Mouse (Mus musculus) forebrain, embryonic 15.5 days (tissue): ENCODE data around the gene Eif2s2. TPM values are rescaled to one million over a fixed set of nuclear protein-coding genes. Genes with fewer than 3 reads are reported as not detected.

Experiments
- ATAC-seq: fragments of 200-750 bp; cut with Nextera tagmentation; replicated peaks from 2 replicates; pipeline ENCODE4 v1.8.0; 2017; ENCODE audit warnings: mild to moderate bottlenecking, moderate TSS enrichment, moderate library complexity
- H3K27ac ChIP-seq: fragments of 300-500 bp; sonication (generic); replicated peaks from 2 replicates; pipeline ENCODE4 v1.5.1; 2015; ENCODE audit warnings: mild to moderate bottlenecking, inconsistent platforms
- H3K27me3 ChIP-seq: fragments of 300-500 bp; sonication (generic); 2 replicates; pipeline ENCODE4 v1.6.1; 2015; ENCODE audit warnings: inconsistent platforms
- H3K36me3 ChIP-seq: fragments of 300-500 bp; sonication (generic); 2 replicates; pipeline ENCODE4 v1.6.1; 2015; ENCODE audit warnings: mild to moderate bottlenecking, inconsistent platforms
- H3K4me1 ChIP-seq: fragments of 300-500 bp; sonication (generic); 2 replicates; pipeline ENCODE4 v1.6.1; 2015; ENCODE audit warnings: inconsistent platforms
- H3K4me2 ChIP-seq: fragments of 300-500 bp; sonication (generic); replicated peaks from 2 replicates; pipeline ENCODE4 v1.6.1; 2015; ENCODE audit warnings: mild to moderate bottlenecking, inconsistent platforms
- H3K4me3 ChIP-seq: fragments of 300-500 bp; sonication (generic); 2 replicates; pipeline ENCODE4 v1.5.1; 2015; ENCODE audit warnings: mild to moderate bottlenecking, inconsistent platforms
- H3K9ac ChIP-seq: fragments of 300-500 bp; sonication (generic); replicated peaks from 2 replicates; pipeline ENCODE4 v1.6.1; 2015; ENCODE audit warnings: mild to moderate bottlenecking, inconsistent platforms
- H3K9me3 ChIP-seq: fragments of 300-500 bp; sonication (generic); 2 replicates; pipeline ENCODE4 v1.6.1; 2016; ENCODE audit warnings: inconsistent platforms
- WGBS: fragments of 180-500 bp; shearing (Covaris S2); methylation state at CpG from one replicate; pipeline ENCODE4 v1.1.7; 2015; ENCODE audit warnings: mixed read lengths; 5-methylcytosine and 5-hydroxymethylcytosine counted together
- polyA plus RNA-seq: library from polyadenylated mRNA; unstranded; fragments of >200 nt; fragmentation: Nextera tagmentation; extraction: Ambion mirVana; gene quantifications from 2 replicates; pipeline ENCODE4 v1.2.1, GENCODE M21; 2015

The Eif2s2 gene
- polyA plus RNA-seq, 1 experiment from 2014 or later = 70.9 TPM

GRCm38 (mm10) chr2:154876621-154877020 is 16.1 kb downstream of the Eif2s2 start:
- Histone ChIP-seq H3K36me3 (peaks cover 52% of the 10 kb centered on the region), H3K9me3 (no peaks in the 10 kb centered on the region), H3K4me2 (no peak overlapping the region), H3K27ac (no peak overlapping the region), H3K4me1 (no peaks in the 10 kb centered on the region), H3K27me3 (no peaks in the 10 kb centered on the region), H3K9ac (no peak overlapping the region), H3K4me3 (no peak overlapping the region)
- 87% methylated on average over 2 of the region's 2 CpGs for WGBS
- no peak for ATAC-seq

GRCm38 (mm10) chr2:154869954-154870641 is 22.6 kb downstream of the Eif2s2 start:
- Histone ChIP-seq H3K27me3 (no peaks in the 10 kb centered on the region), H3K36me3 (peaks cover 73% of the 10 kb centered on the region), H3K9me3 (no peaks in the 10 kb centered on the region), H3K27ac (no peak overlapping the region), H3K9ac (no peak overlapping the region), H3K4me3 (no peak overlapping the region), H3K4me2 (no peak overlapping the region), H3K4me1 (no peaks in the 10 kb centered on the region)
- ATAC-seq = no peak

GRCm38 (mm10) chr2:154868106-154868505 is 24.6 kb downstream of the Eif2s2 start:
- 79% methylated on average over 1 of the region's 1 CpGs for whole genome bisulfite sequencing
- peaks cover 81% of the 10 kb centered on the region for H3K36me3 ChIP-seq
- ATAC-seq = no peak

GRCm38 (mm10) chr2:154865696-154866095 is 27.0 kb downstream of the Eif2s2 start:
- WGBS = 83% methylated on average over 3 of the region's 3 CpGs
- no peak overlapping the region for H3K4me2 ChIP-seq
- H3K4me3 ChIP-seq = no peak overlapping the region
- H3K27ac ChIP-seq = no peak overlapping the region
- peaks cover 87% of the 10 kb centered on the region for H3K36me3 ChIP-seq
- no peaks in the 10 kb centered on the region for H3K27me3 ChIP-seq
- no peaks in the 10 kb centered on the region for H3K4me1 ChIP-seq
- no peaks in the 10 kb centered on the region for H3K9me3 ChIP-seq
- no peak for ATAC-seq
- H3K9ac ChIP-seq = no peak overlapping the region

More at GRCm38 (mm10) chr2:154868106-154868505, 24.6 kb downstream of the Eif2s2 start:
- no peaks in the 10 kb centered on the region for H3K4me1 ChIP-seq
- no peaks in the 10 kb centered on the region for H3K27me3 ChIP-seq
- no peak overlapping the region for H3K9ac ChIP-seq
- H3K4me3 ChIP-seq = no peak overlapping the region
- no peak overlapping the region for H3K4me2 ChIP-seq
- no peak overlapping the region for H3K27ac ChIP-seq
- H3K9me3 ChIP-seq = no peaks in the 10 kb centered on the region

GRCm38 (mm10) chr2:154863672-154864071 is 29.1 kb downstream of the Eif2s2 start:
- no peak overlapping the region for H3K4me3 ChIP-seq
- H3K27ac ChIP-seq = no peak overlapping the region
- ATAC-seq = no peak
- 94% methylated on average over 13 of the region's 13 CpGs for WGBS
- H3K9me3 ChIP-seq = no peaks in the 10 kb centered on the region
- H3K4me2 ChIP-seq = no peak overlapping the region
- no peaks in the 10 kb centered on the region for H3K4me1 ChIP-seq
- H3K27me3 ChIP-seq = no peaks in the 10 kb centered on the region
- H3K36me3 ChIP-seq = peaks cover 75% of the 10 kb centered on the region
- H3K9ac ChIP-seq = no peak overlapping the region

GRCm38 (mm10) chr2:154855383-154855782 is 37.4 kb downstream of the Eif2s2 start:
- no peak overlapping the region for H3K9ac ChIP-seq
- no peaks in the 10 kb centered on the region for H3K9me3 ChIP-seq
- no peak overlapping the region for H3K4me2 ChIP-seq
- 83% methylated on average over 1 of the region's 1 CpGs for WGBS
- peaks cover 9% of the 10 kb centered on the region for H3K4me1 ChIP-seq
- no peaks in the 10 kb centered on the region for H3K27me3 ChIP-seq
- no peak overlapping the region for H3K27ac ChIP-seq
- peaks cover 11% of the 10 kb centered on the region; the same call in 1 of the 2 replicates for H3K36me3 ChIP-seq
- ATAC-seq = no peak
- H3K4me3 ChIP-seq = no peak overlapping the region

GRCm38 (mm10) chr2:154848086-154848485 is 44.6 kb downstream of the Eif2s2 start:
- no peaks in the 10 kb centered on the region for H3K36me3 ChIP-seq
- H3K9me3 ChIP-seq = no peaks in the 10 kb centered on the region
- no peak overlapping the region for H3K4me2 ChIP-seq
- H3K4me3 ChIP-seq = no peak overlapping the region
- no peak overlapping the region for H3K27ac ChIP-seq
- no peak for ATAC-seq
- H3K4me1 ChIP-seq = peaks cover 2% of the 10 kb centered on the region
- no peak overlapping the region for H3K9ac ChIP-seq
- no peaks in the 10 kb centered on the region for H3K27me3 ChIP-seq

GRCm38 (mm10) chr2:154836537-154836936 is 56.2 kb downstream of the Eif2s2 start:
- 85% methylated on average over 2 of the region's 2 CpGs for WGBS
- Histone ChIP-seq H3K9ac (no peak overlapping the region), H3K9me3 (peaks cover 14% of the 10 kb centered on the region; the same call in 1 of the 2 replicates), H3K4me1 (peaks cover 13% of the 10 kb centered on the region), H3K4me2 (no peak overlapping the region), H3K36me3 (0 out of 2 replicates have a peak, but pooled peaks cover 2% of the 10 kb centered on the region), H3K27ac (no peak overlapping the region), H3K27me3 (no peaks in the 10 kb centered on the region), H3K4me3 (no peak overlapping the region)
- ATAC-seq = no peak

- H3K27ac ChIP-seq = no peak overlapping the region
- no peak overlapping the region for H3K4me2 ChIP-seq
- no peak overlapping the region for H3K4me3 ChIP-seq
- 0 out of 2 replicates have a peak, but pooled peaks cover 2% of the 10 kb centered on the region for H3K36me3 ChIP-seq
- peaks cover 13% of the 10 kb centered on the region for H3K4me1 ChIP-seq
- no peaks in the 10 kb centered on the region for H3K27me3 ChIP-seq
- no peak for ATAC-seq
- WGBS = 90% methylated on average over 6 of the region's 6 CpGs
- peaks cover 3% of the 10 kb centered on the region; the same call in 1 of the 2 replicates for H3K9me3 ChIP-seq
- H3K9ac ChIP-seq = no peak overlapping the region
These were observed 58.4 kb downstream of the Eif2s2 start for GRCm38 (mm10) chr2:154834149-154834865.

- Histone ChIP-seq H3K27me3 (no peaks in the 10 kb centered on the region), H3K9ac (no peak overlapping the region), H3K36me3 (no peaks in the 10 kb centered on the region), H3K4me1 (peaks cover 13% of the 10 kb centered on the region), H3K9me3 (no peaks in the 10 kb centered on the region), H3K27ac (0 out of 2 replicates have a peak overlapping the region, but pooled peaks have one; percentile 34), H3K4me3 (no peak overlapping the region), H3K4me2 (no peak overlapping the region)
- no peak for ATAC-seq
- WGBS = 35% methylated on average over 4 of the region's 4 CpGs
These were observed 60.3 kb downstream of the Eif2s2 start for GRCm38 (mm10) chr2:154832471-154832870.

GRCm38 (mm10) chr2:154827521-154827920 is 65.2 kb downstream of the Eif2s2 start:
- no peak for ATAC-seq
- no peaks in the 10 kb centered on the region for H3K36me3 ChIP-seq
- no peak overlapping the region for H3K4me2 ChIP-seq
- WGBS = 66% methylated on average over 4 of the region's 4 CpGs
- H3K9ac ChIP-seq = no peak overlapping the region
- no peaks in the 10 kb centered on the region for H3K27me3 ChIP-seq
- H3K4me3 ChIP-seq = no peak overlapping the region
- peaks cover 3% of the 10 kb centered on the region for H3K4me1 ChIP-seq
- no peaks in the 10 kb centered on the region for H3K9me3 ChIP-seq
- H3K27ac ChIP-seq = no peak overlapping the region

- Histone ChIP-seq H3K4me1 (no peaks in the 10 kb centered on the region), H3K9me3 (no peaks in the 10 kb centered on the region), H3K27ac (no peak overlapping the region), H3K4me3 (no peak overlapping the region), H3K36me3 (no peaks in the 10 kb centered on the region), H3K9ac (no peak overlapping the region), H3K4me2 (no peak overlapping the region), H3K27me3 (no peaks in the 10 kb centered on the region)
- 73% methylated on average over 1 of the region's 1 CpGs for WGBS
- no peak for ATAC-seq
These were observed 66.6 kb downstream of the Eif2s2 start for GRCm38 (mm10) chr2:154826054-154826538.
